Mouse (Mus musculus): ENCODE data around the gene Ass1. TPM values are rescaled to one million over a fixed set of nuclear protein-coding genes. Genes with fewer than 3 reads are reported as not detected.

The Ass1 gene
- total RNA-seq, 1 experiment = 154 TPM

DNA sequence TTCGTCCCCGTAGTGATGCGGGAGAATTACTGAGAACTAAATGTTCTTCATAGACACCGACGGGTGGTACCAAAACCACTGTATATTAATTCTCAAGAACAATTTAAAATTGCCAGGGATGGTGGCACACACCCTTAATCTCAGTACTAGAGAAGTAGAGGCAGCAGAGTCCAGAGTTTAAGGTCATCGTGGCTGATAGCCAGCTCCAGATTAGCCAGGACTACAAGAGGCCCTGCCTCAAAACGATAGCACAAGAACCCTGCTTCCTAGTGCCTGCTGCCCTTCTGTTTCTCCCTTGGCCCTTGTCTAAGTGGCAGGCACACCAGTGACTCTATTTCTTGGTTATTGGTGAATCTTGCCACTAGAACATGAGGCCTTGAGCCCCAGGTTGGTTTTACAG, 9.1 kb upstream of the Ass1 start:
- Histone ChIP-seq H3K9me3 (ENCODE audit: control insufficient read depth, insufficient read depth, low read depth, low read length) (no peaks in the 10 kb centered on the region), H3K9ac (ENCODE audit: insufficient read depth, low read depth, low read length, poor library complexity, severe bottlenecking) (no peak overlapping the region), H3K4me1 (ENCODE audit: control insufficient read depth in 2 of 2, insufficient read depth in 2 of 2, low read length in 2 of 2, poor library complexity in 1 of 2) (peaks cover 5 to 13% of the 10 kb centered on the region in 2 experiments; a peak in 3 of 4 replicates), H3K36me3 (ENCODE audit: control insufficient read depth, insufficient read depth, low read length, poor library complexity, severe bottlenecking) (no peaks in the 10 kb centered on the region), H3K4me3 (ENCODE audit: insufficient read depth in 1 of 2, low read depth in 1 of 2, low read length in 2 of 2, poor library complexity in 1 of 2, severe bottlenecking in 1 of 2) (no peak overlapping the region), H3K27ac (ENCODE audit: insufficient read depth, low read depth, low read length, poor library complexity, severe bottlenecking) (no peak overlapping the region)
- TF ChIP-seq MAFK (IDR thresholded peaks at IDR 0.05; ENCODE audit: insufficient read depth, low read depth, low read length) = no peak
- no peak for TF ChIP-seq CHD2 (IDR thresholded peaks at IDR 0.05; ENCODE audit: low read depth, low read length)
- TF ChIP-seq ZC3H11A (IDR thresholded peaks at IDR 0.05; ENCODE audit: borderline replicate concordance, low read depth, low read length) = no peak
- TF ChIP-seq ZNF384 (IDR thresholded peaks at IDR 0.05; ENCODE audit: low read depth, low read length) = no peak
- no peak for TF ChIP-seq HCFC1 (IDR thresholded peaks at IDR 0.05; ENCODE audit: borderline replicate concordance, insufficient read depth, low read length)
- in situ Hi-C loops (cut with MboI; ENCODE audit: low sequenced_read_pairs in 2 of 2, unreplicated experiment in 2 of 2) = no loop called here
- no peak for DNase-seq (ENCODE audit: low read depth, low spot score)

GRCm38 (mm10) chr2:31462051-31462450, 8.0 kb upstream of the Ass1 start:
- in situ Hi-C loops (cut with MboI; ENCODE audit: low sequenced_read_pairs in 2 of 2, unreplicated experiment in 2 of 2) = no loop called here

GRCm38 (mm10) chr2:31463253-31463652, 6.8 kb upstream of the Ass1 start:
- Histone ChIP-seq H3K36me3 (ENCODE audit: control insufficient read depth, insufficient read depth, low read length, poor library complexity, severe bottlenecking) (no peaks in the 10 kb centered on the region), H3K9me3 (ENCODE audit: control insufficient read depth, insufficient read depth, low read depth, low read length) (no peaks in the 10 kb centered on the region), H3K27ac (ENCODE audit: insufficient read depth, low read depth, low read length, poor library complexity, severe bottlenecking) (no peak overlapping the region), H3K9ac (ENCODE audit: insufficient read depth, low read depth, low read length, poor library complexity, severe bottlenecking) (no peak overlapping the region), H3K4me3 (ENCODE audit: insufficient read depth in 1 of 2, low read depth in 1 of 2, low read length in 2 of 2, poor library complexity in 1 of 2, severe bottlenecking in 1 of 2) (no peak overlapping the region), H3K4me1 (ENCODE audit: control insufficient read depth in 2 of 2, insufficient read depth in 2 of 2, low read length in 2 of 2, poor library complexity in 1 of 2) (peaks cover 4 to 17% of the 10 kb centered on the region in 2 experiments; a peak in 3 of 4 replicates)
- in situ Hi-C loops (cut with MboI; ENCODE audit: low sequenced_read_pairs in 2 of 2, unreplicated experiment in 2 of 2) = no loop called here
- DNase-seq (ENCODE audit: low read depth, low spot score) = no peak
- TF ChIP-seq CHD2 (IDR thresholded peaks at IDR 0.05; ENCODE audit: low read depth, low read length) (no peak), ZC3H11A (IDR thresholded peaks at IDR 0.05; ENCODE audit: borderline replicate concordance, low read depth, low read length) (no peak), MAFK (IDR thresholded peaks at IDR 0.05; ENCODE audit: insufficient read depth, low read depth, low read length) (no peak), HCFC1 (IDR thresholded peaks at IDR 0.05; ENCODE audit: borderline replicate concordance, insufficient read depth, low read length) (no peak), ZNF384 (IDR thresholded peaks at IDR 0.05; ENCODE audit: low read depth, low read length) (no peak)

More at GRCm38 (mm10) chr2:31462051-31462450, 8.0 kb upstream of the Ass1 start:
- Histone ChIP-seq H3K4me1 (ENCODE audit: control insufficient read depth in 2 of 2, insufficient read depth in 2 of 2, low read length in 2 of 2, poor library complexity in 1 of 2) (peaks cover 4 to 13% of the 10 kb centered on the region in 2 experiments; a peak in 3 of 4 replicates), H3K36me3 (ENCODE audit: control insufficient read depth, insufficient read depth, low read length, poor library complexity, severe bottlenecking) (no peaks in the 10 kb centered on the region), H3K4me3 (ENCODE audit: insufficient read depth in 1 of 2, low read depth in 1 of 2, low read length in 2 of 2, poor library complexity in 1 of 2, severe bottlenecking in 1 of 2) (no peak overlapping the region), H3K27ac (ENCODE audit: insufficient read depth, low read depth, low read length, poor library complexity, severe bottlenecking) (no peak overlapping the region), H3K9ac (ENCODE audit: insufficient read depth, low read depth, low read length, poor library complexity, severe bottlenecking) (no peak overlapping the region), H3K9me3 (ENCODE audit: control insufficient read depth, insufficient read depth, low read depth, low read length) (no peaks in the 10 kb centered on the region)
- DNase-seq (ENCODE audit: low read depth, low spot score) = no peak
- TF ChIP-seq HCFC1 (IDR thresholded peaks at IDR 0.05; ENCODE audit: borderline replicate concordance, insufficient read depth, low read length) (no peak), CHD2 (IDR thresholded peaks at IDR 0.05; ENCODE audit: low read depth, low read length) (no peak), ZC3H11A (IDR thresholded peaks at IDR 0.05; ENCODE audit: borderline replicate concordance, low read depth, low read length) (no peak), MAFK (IDR thresholded peaks at IDR 0.05; ENCODE audit: insufficient read depth, low read depth, low read length) (no peak), ZNF384 (IDR thresholded peaks at IDR 0.05; ENCODE audit: low read depth, low read length) (no peak)

DNA sequence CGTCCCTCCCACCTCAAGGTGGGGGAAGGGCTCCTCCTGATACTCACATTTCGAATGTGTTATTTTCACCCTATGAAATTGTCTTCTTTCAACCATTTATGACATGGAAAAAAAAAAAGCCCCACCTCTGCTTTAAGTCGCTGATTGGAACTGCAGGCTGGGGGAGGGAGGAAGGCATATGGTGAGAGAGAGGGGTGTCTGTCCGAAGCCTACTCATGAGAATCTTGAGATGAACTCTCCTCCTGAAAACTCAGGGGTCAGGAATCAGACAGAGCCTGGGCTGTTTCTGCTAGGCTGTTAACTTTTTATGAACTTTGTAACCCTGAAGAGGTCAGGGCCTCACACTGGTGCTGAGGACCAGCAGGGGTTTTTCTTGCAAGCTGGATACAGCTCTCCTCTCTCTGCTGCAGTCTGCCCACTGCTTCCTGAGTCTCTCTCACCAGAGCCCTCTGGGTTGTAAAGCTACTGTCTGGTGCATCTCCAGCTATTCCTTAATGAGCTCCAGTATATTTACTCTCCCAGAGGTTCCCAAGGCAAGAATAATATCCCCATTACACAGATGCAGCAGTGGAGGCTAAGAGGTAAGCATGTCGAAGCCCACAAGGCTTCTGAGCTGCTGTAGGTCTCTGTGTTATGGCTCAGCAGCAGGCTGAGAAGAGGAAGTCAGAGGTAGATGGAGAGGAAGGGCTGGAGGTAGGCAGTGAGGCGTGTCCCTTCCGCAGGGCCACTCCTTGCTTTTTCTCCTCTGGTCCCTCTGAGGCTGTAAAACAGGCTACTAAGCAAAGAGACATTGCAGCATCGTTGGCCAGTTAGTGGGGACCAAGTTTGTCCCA, 6.1 kb upstream of the Ass1 start:
- in situ Hi-C loops (cut with MboI; ENCODE audit: low sequenced_read_pairs in 2 of 2, unreplicated experiment in 2 of 2) = no loop called here
- H3K36me3 ChIP-seq (ENCODE audit: control insufficient read depth, insufficient read depth, low read length, poor library complexity, severe bottlenecking) = no peaks in the 10 kb centered on the region
- no peak for DNase-seq (ENCODE audit: low read depth, low spot score)
- TF ChIP-seq MAFK (IDR thresholded peaks at IDR 0.05; ENCODE audit: insufficient read depth, low read depth, low read length) = no peak
- TF ChIP-seq ZNF384 (IDR thresholded peaks at IDR 0.05; ENCODE audit: low read depth, low read length) = no peak
- H3K4me1 ChIP-seq (ENCODE audit: control insufficient read depth in 2 of 2, insufficient read depth in 2 of 2, low read length in 2 of 2, poor library complexity in 1 of 2) = peaks cover 4 to 15% of the 10 kb centered on the region in 2 experiments; a peak in 3 of 4 replicates
- no peak overlapping the region for H3K9ac ChIP-seq (ENCODE audit: insufficient read depth, low read depth, low read length, poor library complexity, severe bottlenecking)
- no peaks in the 10 kb centered on the region for H3K9me3 ChIP-seq (ENCODE audit: control insufficient read depth, insufficient read depth, low read depth, low read length)
- H3K27ac ChIP-seq (ENCODE audit: insufficient read depth, low read depth, low read length, poor library complexity, severe bottlenecking) = no peak overlapping the region
- H3K4me3 ChIP-seq (ENCODE audit: insufficient read depth in 1 of 2, low read depth in 1 of 2, low read length in 2 of 2, poor library complexity in 1 of 2, severe bottlenecking in 1 of 2) = no peak overlapping the region

Data from ES-E14 (cell line).